ENCODE assay signal across 22 mouse cellular contexts in genomic region chr9:44873665-44874064, GRCm38 (mm10). TPM values are rescaled to one million over a fixed set of nuclear protein-coding genes. Genes with fewer than 3 reads are reported as not detected.
A peak's percentile ranks its signal among the peaks of the same experiment; 100 is the strongest.
DNase-seq lines count a peak whose midpoint lies in the region; ATAC-seq and TF ChIP-seq lines count a peak whose summit lies in the region.
"Had no signal": no experiment of that assay in that cellular context is flagged by ENCODE, and none has a peak within 500 bp of the region (broad histone marks: within the 10 kb centered on the region; RNA-seq: fewer than 3 reads in every experiment).

No protein-coding gene starts in this region.

- TF ChIP-seq CTCF in CH12.LX (conservative IDR thresholded peaks at IDR 0.05 in 1 of 2, IDR thresholded peaks at IDR 0.05 in 1 of 2; ENCODE audit: low read depth in 2 of 2, low read length in 2 of 2), result no peak

- no peak overlapping the region for H3K9ac ChIP-seq in limb, embryonic 12.5 days (replicated peaks)
- peak overlapping the region; percentile 57 for H3K9ac ChIP-seq in CH12.LX (ENCODE audit: insufficient read depth, low read depth)
- no peak overlapping the region for H3K9ac ChIP-seq in intestine, embryonic 15.5 days
- H3K9ac ChIP-seq in midbrain, embryonic 15.5 days, result no peak overlapping the region
- H3K9ac ChIP-seq: forebrain, embryonic 13.5 days; liver, embryonic 13.5 days; lung, embryonic 14.5 days; neural tube, embryonic 12.5 days; stomach, embryonic 15.5 days had no signal

- peaks cover 55% of the 10 kb centered on the region for H3K4me1 ChIP-seq in limb, embryonic 12.5 days (replicated peaks)
- H3K4me1 ChIP-seq in limb, embryonic 10.5 days, result peaks cover 52% of the 10 kb centered on the region
- peaks cover 36 to 98% of the 10 kb centered on the region in 2 experiments for H3K4me1 ChIP-seq in CH12.LX (ENCODE audit: control insufficient read depth in 1 of 2, insufficient read depth in 2 of 2)
- peaks cover 39% of the 10 kb centered on the region for H3K4me1 ChIP-seq in intestine, embryonic 15.5 days (replicated peaks)
- peaks cover 72% of the 10 kb centered on the region for H3K4me1 ChIP-seq in midbrain, embryonic 15.5 days

- H3K27ac ChIP-seq in limb, embryonic 12.5 days, result peak overlapping the region; percentile 53; the same call in 1 of the 2 replicates
- H3K27ac ChIP-seq in limb, embryonic 10.5 days, result no peak overlapping the region
- peak overlapping the region; percentile 87 for H3K27ac ChIP-seq in CH12.LX (ENCODE audit: insufficient read depth, low read depth)
- H3K27ac ChIP-seq in intestine, embryonic 15.5 days, result no peak overlapping the region
- H3K27ac ChIP-seq in midbrain, embryonic 15.5 days, result no peak overlapping the region
- H3K27ac ChIP-seq: forebrain, embryonic 13.5 days; left cerebral cortex, adult 2 months; liver, embryonic 13.5 days; neural tube, embryonic 12.5 days; stomach, embryonic 15.5 days had no signal

- H3K27me3 ChIP-seq in limb, embryonic 12.5 days, result no peaks in the 10 kb centered on the region
- no peaks in the 10 kb centered on the region for H3K27me3 ChIP-seq in limb, embryonic 10.5 days (ENCODE audit: low read depth, poor library complexity, severe bottlenecking)
- no peaks in the 10 kb centered on the region for H3K27me3 ChIP-seq in CH12.LX (replicated peaks)
- H3K27me3 ChIP-seq in intestine, embryonic 15.5 days (replicated peaks), result no peaks in the 10 kb centered on the region
- H3K27me3 ChIP-seq in splenic B cell, adult 2 months (ENCODE audit: control insufficient read depth, insufficient read depth, low read length, poor library complexity, severe bottlenecking), result no peaks in the 10 kb centered on the region
- no peaks in the 10 kb centered on the region for H3K27me3 ChIP-seq in midbrain, embryonic 15.5 days (replicated peaks)
- H3K27me3 ChIP-seq: forebrain, embryonic 13.5 days; liver, embryonic 13.5 days; neural tube, embryonic 12.5 days; stomach, embryonic 15.5 days had no signal

- H3K36me3 ChIP-seq in limb, embryonic 12.5 days, result peaks cover 16% of the 10 kb centered on the region; the same call in 1 of the 2 replicates
- peaks cover 42% of the 10 kb centered on the region for H3K36me3 ChIP-seq in limb, embryonic 10.5 days
- peaks cover 17 to 53% of the 10 kb centered on the region in 2 experiments for H3K36me3 ChIP-seq in CH12.LX (replicated peaks in 1 of 2; ENCODE audit: control insufficient read depth in 1 of 2, insufficient read depth in 1 of 2, low read length in 1 of 2)
- H3K36me3 ChIP-seq in intestine, embryonic 15.5 days, result no peaks in the 10 kb centered on the region
- no peaks in the 10 kb centered on the region; the same call in 1 of the 2 replicates for H3K36me3 ChIP-seq in splenic B cell, adult 2 months (ENCODE audit: control insufficient read depth, insufficient read depth, low read length, poor library complexity, severe bottlenecking)
- H3K36me3 ChIP-seq in midbrain, embryonic 15.5 days (replicated peaks), result 0 out of 2 replicates have a peak, but pooled peaks cover 3% of the 10 kb centered on the region
- H3K36me3 ChIP-seq: neural tube, embryonic 12.5 days; stomach, embryonic 15.5 days had no signal

- no peak overlapping the region for H3K4me2 ChIP-seq in limb, embryonic 12.5 days
- H3K4me2 ChIP-seq in CH12.LX (ENCODE audit: insufficient read depth, low read depth, poor library complexity, severe bottlenecking), result peak overlapping the region; percentile 99
- peak overlapping the region; percentile 20; the same call in 1 of the 2 replicates for H3K4me2 ChIP-seq in intestine, embryonic 15.5 days (replicated peaks)
- H3K4me2 ChIP-seq in midbrain, embryonic 15.5 days, result no peak overlapping the region
- H3K4me2 ChIP-seq: forebrain, embryonic 13.5 days; liver, embryonic 13.5 days; lung, embryonic 14.5 days; neural tube, embryonic 12.5 days; stomach, embryonic 15.5 days had no signal

- dilution Hi-C loops in CH12.LX (cut with MboI; ENCODE audit: extremely low pct_ligation_motif_present, extremely low pct_unique_long_range_greater_than_20kb, low sequenced_read_pairs), result no loop called here

- H3K4me3 ChIP-seq in limb, embryonic 12.5 days (replicated peaks), result no peak overlapping the region
- H3K4me3 ChIP-seq in limb, embryonic 10.5 days, result no peak overlapping the region
- peak overlapping the region; percentile 8 to 55 (median 40) for H3K4me3 ChIP-seq in CH12.LX (replicated peaks in 1 of 3; ENCODE audit: low read depth in 2 of 3, low read length in 2 of 3, poor library complexity in 1 of 3)
- no peak overlapping the region for H3K4me3 ChIP-seq in intestine, embryonic 15.5 days (replicated peaks)
- H3K4me3 ChIP-seq in midbrain, embryonic 15.5 days, result no peak overlapping the region
- H3K4me3 ChIP-seq: forebrain, embryonic 13.5 days; left cerebral cortex, adult 2 months; liver, embryonic 13.5 days; neural tube, embryonic 12.5 days; stomach, embryonic 15.5 days had no signal

- no peaks in the 10 kb centered on the region for H3K9me3 ChIP-seq in limb, embryonic 12.5 days
- no peaks in the 10 kb centered on the region for H3K9me3 ChIP-seq in limb, embryonic 10.5 days (replicated peaks)
- no peaks in the 10 kb centered on the region for H3K9me3 ChIP-seq in CH12.LX (replicated peaks; ENCODE audit: low read length)
- no peaks in the 10 kb centered on the region for H3K9me3 ChIP-seq in intestine, embryonic 15.5 days
- H3K9me3 ChIP-seq in midbrain, embryonic 15.5 days, result no peaks in the 10 kb centered on the region
- H3K9me3 ChIP-seq: forebrain, embryonic 13.5 days; G1E; liver, embryonic 13.5 days; neural tube, embryonic 12.5 days; stomach, embryonic 15.5 days had no signal

- TF ChIP-seq EP300 in CH12.LX (IDR thresholded peaks at IDR 0.05; ENCODE audit: low read length), result peak; percentile 93

- DNase-seq in limb, embryonic 10.5 days (ENCODE audit: low spot score), result no peak
- peak; percentile 70 for DNase-seq in CH12.LX (ENCODE audit: extremely low read depth)
- DNase-seq in splenic B cell, adult 2 months (ENCODE audit: low read depth, low spot score), result peak; percentile 26
- DNase-seq in layer of hippocampus, adult 9-11 months, result no peak
- DNase-seq: cerebellum, adult 18-20 months; cerebellum, postnatal 25 days; gastrocnemius, postnatal 36 days; kidney, adult 11 months; kidney, postnatal 14 days; liver, embryonic 13.5 days; lung, embryonic 14.5 days; lung, postnatal 36 days; right cerebral cortex, postnatal 14 days; spleen, adult 18-20 months had no signal

- no peak for TF ChIP-seq RAD21 in CH12.LX (IDR thresholded peaks at IDR 0.05; ENCODE audit: low read depth, low read length)

- peaks cover 91% of the 10 kb centered on the region for H3K79me2 ChIP-seq in CH12.LX (replicated peaks; ENCODE audit: control insufficient read depth, extremely low read depth, insufficient read depth, poor library complexity, severe bottlenecking)

- WGBS in limb, embryonic 12.5 days, result 52% methylated on average over 5 of the region's 5 CpGs
- WGBS in limb, embryonic 10.5 days, result 72% methylated on average over 5 of the region's 5 CpGs
- 45% methylated on average over 5 of the region's 5 CpGs for WGBS in intestine, embryonic 15.5 days
- 71% methylated on average over 5 of the region's 5 CpGs for WGBS in midbrain, embryonic 15.5 days

- ATAC-seq in limb, embryonic 12.5 days (ENCODE audit: insufficient number of reproducible peaks, insufficient read depth, low FRiP score, low TSS enrichment, low read depth), result no peak
- no peak for ATAC-seq in intestine, embryonic 15.5 days
- ATAC-seq in midbrain, embryonic 15.5 days (replicated peaks), result no peak
- ATAC-seq: forebrain, embryonic 13.5 days had no signal

- in situ Hi-C loops in CH12.LX (cut with MboI; ENCODE audit: low pct_ligation_motif_present, low pct_unique_long_range_greater_than_20kb, low sequenced_read_pairs), result no loop called here

- TF ChIP-seq POLR2A in CH12.LX (IDR thresholded peaks at IDR 0.05; ENCODE audit: low read depth, low read length), result no peak

TF ChIP-seq in CH12.LX, 34 proteins besides CTCF, POLR2A, EP300 and RAD21 (continues in another document):
- TF ChIP-seq E2F4 (IDR thresholded peaks at IDR 0.05; ENCODE audit: insufficient replicate concordance, low read depth, low read length) (peak; percentile 65; the same call in 1 of the 2 replicates), RCOR1 (conservative IDR thresholded peaks at IDR 0.05; ENCODE audit: low read depth, low read length) (peak; percentile 90; the same call in 1 of the 2 replicates), CHD1 (IDR thresholded peaks at IDR 0.05; ENCODE audit: low read depth, low read length) (0 out of 2 replicates have a peak, but pooled peaks have one; percentile 56), USF1 (IDR thresholded peaks at IDR 0.05; ENCODE audit: low read depth, low read length) (no peak), UBTF (IDR thresholded peaks at IDR 0.05; ENCODE audit: low read depth, low read length) (no peak), JUND (conservative IDR thresholded peaks at IDR 0.05; ENCODE audit: low read depth, low read length) (peak; percentile 88), ZC3H11A (IDR thresholded peaks at IDR 0.05; ENCODE audit: low read depth, low read length) (no peak), MYC (IDR thresholded peaks at IDR 0.05; ENCODE audit: low read depth, low read length) (peak; percentile 78), USF2 (conservative IDR thresholded peaks at IDR 0.05; ENCODE audit: low read depth, low read length) (no peak), NRF1 (IDR thresholded peaks at IDR 0.05; ENCODE audit: low read depth, low read length) (no peak), CHD2 (IDR thresholded peaks at IDR 0.05; ENCODE audit: low read length) (no peak), POLR2AphosphoS2 (IDR thresholded peaks at IDR 0.05; ENCODE audit: low read depth, low read length) (no peak), SMC3 (IDR thresholded peaks at IDR 0.05; ENCODE audit: low read depth, low read length) (no peak)

RNA-seq across cellular contexts. Expression of gene Kmt2a, which starts 7.4 kb away (rescaled TPM):
- polyA plus RNA-seq in limb, embryonic 12.5 days (2016; fragmentation: Nextera tagmentation; extraction: Ambion mirVana), result 18.2 and 19.9 TPM in 2 replicates
- polyA plus RNA-seq in limb, embryonic 10.5 days (2016; fragmentation: Nextera tagmentation; extraction: Ambion mirVana), result 13.7 and 14.1 TPM in 2 replicates
- total RNA-seq in CH12.LX (2012; rRNA removed) (7.2 and 7.3 TPM in 2 replicates), CH12.LX (2014; rRNA removed) (2.2 and 2.5 TPM in 2 replicates)
- 13.4 and 21.3 TPM in 2 replicates for polyA plus RNA-seq in CH12.LX (2012; ENCODE audit: insufficient read length, low read depth)
- 11.5 and 13.1 TPM in 2 replicates for polyA plus RNA-seq in intestine, embryonic 15.5 days (2015; fragmentation: Nextera tagmentation; extraction: Ambion mirVana)
- 23.5 and 25.6 TPM in 2 replicates for polyA plus RNA-seq in midbrain, embryonic 15.5 days (2015; fragmentation: Nextera tagmentation; extraction: Ambion mirVana)

RNA-seq across cellular contexts. Expression of gene Atp5l, which starts 46.9 kb away (rescaled TPM):
- 556 and 596 TPM in 2 replicates for polyA plus RNA-seq in limb, embryonic 12.5 days (2016; fragmentation: Nextera tagmentation; extraction: Ambion mirVana)
- polyA plus RNA-seq in limb, embryonic 10.5 days (2016; fragmentation: Nextera tagmentation; extraction: Ambion mirVana), result 550 and 555 TPM in 2 replicates
- 490 and 550 TPM in 2 replicates for total RNA-seq in CH12.LX (2012; rRNA removed)
- total RNA-seq in CH12.LX (2014; rRNA removed), result 689 and 720 TPM in 2 replicates
- 277 and 311 TPM in 2 replicates for polyA plus RNA-seq in CH12.LX (2012; ENCODE audit: insufficient read length, low read depth)
- 920 and 926 TPM in 2 replicates for polyA plus RNA-seq in intestine, embryonic 15.5 days (2015; fragmentation: Nextera tagmentation; extraction: Ambion mirVana)
- 670 and 687 TPM in 2 replicates for polyA plus RNA-seq in midbrain, embryonic 15.5 days (2015; fragmentation: Nextera tagmentation; extraction: Ambion mirVana)

Comparison
In these comparisons a context has a peak if more than half of its experiments do, and no peak if none do; other contexts are left out.
1. H3K27ac ChIP-seq: peak in limb, embryonic 12.5 days (single experiment) and CH12.LX (single experiment); none in limb, embryonic 10.5 days (single experiment), intestine, embryonic 15.5 days (single experiment) and midbrain, embryonic 15.5 days (single experiment).
2. H3K4me2 ChIP-seq: peak in CH12.LX (single experiment) and intestine, embryonic 15.5 days (single experiment); none in limb, embryonic 12.5 days (single experiment) and midbrain, embryonic 15.5 days (single experiment).
3. H3K4me3 ChIP-seq: peak in CH12.LX (3 of 3); none in limb, embryonic 12.5 days (single experiment), limb, embryonic 10.5 days (single experiment), intestine, embryonic 15.5 days (single experiment) and midbrain, embryonic 15.5 days (single experiment).
4. DNase-seq: peak in CH12.LX (single experiment) and splenic B cell, adult 2 months (single experiment); none in limb, embryonic 10.5 days (single experiment) and layer of hippocampus, adult 9-11 months (single experiment).